Mouse (Mus musculus): Measurements from ENCODE around the gene Rassf5. TPM values are rescaled to one million over a fixed set of nuclear protein-coding genes. Genes with fewer than 3 reads are reported as not detected.

Rassf5 gene
- polyA plus RNA-seq, 1 experiment from 2014 or later, result 6.5 TPM

GRCm38 (mm10) chr1:131278606-131279455 is 33.8 kb upstream of the Rassf5 start:
- Histone ChIP-seq H3K4me3 (peak overlapping the region; percentile 40), H3K9me3 (no peaks in the 10 kb centered on the region), H3K36me3 (no peaks in the 10 kb centered on the region), H3K4me2 (peak overlapping the region; percentile 49), H3K9ac (peak overlapping the region; percentile 22), H3K27me3 (no peaks in the 10 kb centered on the region), H3K4me1 (peaks cover 26% of the 10 kb centered on the region), H3K27ac (no peak overlapping the region)
- ATAC-seq (ENCODE audit: borderline replicate concordance, extremely low read depth, low FRiP score, low TSS enrichment), result no peak
- WGBS, result 22% methylated on average over 8 of the region's 8 CpGs

GRCm38 (mm10) chr1:131276831-131277230 is 31.8 kb upstream of the Rassf5 start:
- Histone ChIP-seq H3K9ac (no peak overlapping the region), H3K36me3 (no peaks in the 10 kb centered on the region)
- ATAC-seq (ENCODE audit: borderline replicate concordance, extremely low read depth, low FRiP score, low TSS enrichment), result no peak

GRCm38 (mm10) chr1:131275577-131275976 is 30.5 kb upstream of the Rassf5 start:
- Histone ChIP-seq H3K4me2 (no peak overlapping the region), H3K9me3 (no peaks in the 10 kb centered on the region), H3K27me3 (no peaks in the 10 kb centered on the region), H3K9ac (no peak overlapping the region), H3K4me1 (peaks cover 26% of the 10 kb centered on the region), H3K36me3 (no peaks in the 10 kb centered on the region), H3K27ac (no peak overlapping the region), H3K4me3 (no peak overlapping the region)
- no peak for ATAC-seq (ENCODE audit: borderline replicate concordance, extremely low read depth, low FRiP score, low TSS enrichment)
- WGBS, result 69% methylated on average over 14 of the region's 14 CpGs

More at GRCm38 (mm10) chr1:131276831-131277230, 31.8 kb upstream of the Rassf5 start:
- Histone ChIP-seq H3K9me3 (no peaks in the 10 kb centered on the region), H3K27ac (no peak overlapping the region), H3K27me3 (no peaks in the 10 kb centered on the region), H3K4me2 (no peak overlapping the region), H3K4me3 (no peak overlapping the region), H3K4me1 (peaks cover 26% of the 10 kb centered on the region)

GRCm38 (mm10) chr1:131274725-131275539 is 29.9 kb upstream of the Rassf5 start:
- Histone ChIP-seq H3K4me3 (no peak overlapping the region), H3K4me2 (peak overlapping the region; percentile 23; the same call in 1 of the 2 replicates), H3K27me3 (no peaks in the 10 kb centered on the region), H3K4me1 (peaks cover 21% of the 10 kb centered on the region), H3K9me3 (no peaks in the 10 kb centered on the region), H3K36me3 (no peaks in the 10 kb centered on the region), H3K27ac (no peak overlapping the region), H3K9ac (no peak overlapping the region)
- 29% methylated on average over 22 of the region's 22 CpGs for WGBS
- no peak for ATAC-seq (ENCODE audit: borderline replicate concordance, extremely low read depth, low FRiP score, low TSS enrichment)

GRCm38 (mm10) chr1:131269797-131270578 is 24.9 kb upstream of the Rassf5 start:
- no peak; the same call in 1 of the 2 replicates for ATAC-seq (ENCODE audit: borderline replicate concordance, extremely low read depth, low FRiP score, low TSS enrichment)
- Histone ChIP-seq H3K4me2 (no peak overlapping the region), H3K27ac (no peak overlapping the region), H3K9me3 (no peaks in the 10 kb centered on the region), H3K27me3 (no peaks in the 10 kb centered on the region), H3K36me3 (no peaks in the 10 kb centered on the region), H3K4me1 (peaks cover 5% of the 10 kb centered on the region; the same call in 1 of the 2 replicates), H3K4me3 (no peak overlapping the region), H3K9ac (no peak overlapping the region)
- 30% methylated on average over 22 of the region's 22 CpGs for WGBS

GRCm38 (mm10) chr1:131268776-131269175 is 23.7 kb upstream of the Rassf5 start:
- no peak overlapping the region for H3K27ac ChIP-seq
- no peaks in the 10 kb centered on the region for H3K36me3 ChIP-seq
- WGBS, result 73% methylated on average over 10 of the region's 10 CpGs
- H3K27me3 ChIP-seq, result no peaks in the 10 kb centered on the region
- no peak for ATAC-seq (ENCODE audit: borderline replicate concordance, extremely low read depth, low FRiP score, low TSS enrichment)
- 0 out of 2 replicates have a peak, but pooled peaks cover 2% of the 10 kb centered on the region for H3K4me1 ChIP-seq
- no peaks in the 10 kb centered on the region for H3K9me3 ChIP-seq
- no peak overlapping the region for H3K4me3 ChIP-seq
- H3K4me2 ChIP-seq, result no peak overlapping the region
- H3K9ac ChIP-seq, result no peak overlapping the region

- Histone ChIP-seq H3K9me3 (no peaks in the 10 kb centered on the region), H3K27me3 (peaks cover 6% of the 10 kb centered on the region; the same call in 1 of the 2 replicates), H3K4me2 (no peak overlapping the region), H3K36me3 (no peaks in the 10 kb centered on the region), H3K9ac (no peak overlapping the region), H3K27ac (no peak overlapping the region), H3K4me1 (0 out of 2 replicates have a peak, but pooled peaks cover 3% of the 10 kb centered on the region), H3K4me3 (no peak overlapping the region)
- no peak for ATAC-seq (ENCODE audit: borderline replicate concordance, extremely low read depth, low FRiP score, low TSS enrichment)
- 56% methylated on average over 12 of the region's 12 CpGs for WGBS
These were observed 18.8 kb upstream of the Rassf5 start for GRCm38 (mm10) chr1:131263905-131264304.

GRCm38 (mm10) chr1:131260309-131260656 is 15.2 kb upstream of the Rassf5 start:
- 0 out of 2 replicates have a peak, but pooled peaks cover 3% of the 10 kb centered on the region for H3K4me1 ChIP-seq
- H3K36me3 ChIP-seq, result no peaks in the 10 kb centered on the region
- H3K27ac ChIP-seq, result no peak overlapping the region
- H3K4me3 ChIP-seq, result no peak overlapping the region
- ATAC-seq (ENCODE audit: borderline replicate concordance, extremely low read depth, low FRiP score, low TSS enrichment), result no peak
- no peak overlapping the region for H3K9ac ChIP-seq
- peaks cover 6% of the 10 kb centered on the region; the same call in 1 of the 2 replicates for H3K27me3 ChIP-seq
- no peaks in the 10 kb centered on the region for H3K9me3 ChIP-seq
- WGBS, result 26% methylated on average over 10 of the region's 10 CpGs
- H3K4me2 ChIP-seq, result no peak overlapping the region

GRCm38 (mm10) chr1:131259632-131260308 is 14.7 kb upstream of the Rassf5 start:
- no peak overlapping the region for H3K9ac ChIP-seq
- no peaks in the 10 kb centered on the region for H3K9me3 ChIP-seq
- ATAC-seq (ENCODE audit: borderline replicate concordance, extremely low read depth, low FRiP score, low TSS enrichment), result no peak
- H3K4me3 ChIP-seq, result no peak overlapping the region
- 0 out of 2 replicates have a peak, but pooled peaks cover 3% of the 10 kb centered on the region for H3K4me1 ChIP-seq
- 68% methylated on average over 10 of the region's 10 CpGs for WGBS
- H3K27ac ChIP-seq, result no peak overlapping the region
- H3K36me3 ChIP-seq, result no peaks in the 10 kb centered on the region
- peaks cover 6% of the 10 kb centered on the region; the same call in 1 of the 2 replicates for H3K27me3 ChIP-seq
- no peak overlapping the region for H3K4me2 ChIP-seq

GRCm38 (mm10) chr1:131257288-131257687 is 12.2 kb upstream of the Rassf5 start:
- ATAC-seq (ENCODE audit: borderline replicate concordance, extremely low read depth, low FRiP score, low TSS enrichment), result no peak
- no peaks in the 10 kb centered on the region for H3K9me3 ChIP-seq
- H3K27ac ChIP-seq, result no peak overlapping the region
- peaks cover 4% of the 10 kb centered on the region; the same call in 1 of the 2 replicates for H3K4me1 ChIP-seq
- no peak overlapping the region for H3K4me3 ChIP-seq
- H3K4me2 ChIP-seq, result no peak overlapping the region
- WGBS, result 71% methylated on average over 6 of the region's 6 CpGs
- H3K9ac ChIP-seq, result no peak overlapping the region
- peaks cover 6% of the 10 kb centered on the region; the same call in 1 of the 2 replicates for H3K27me3 ChIP-seq
- no peaks in the 10 kb centered on the region for H3K36me3 ChIP-seq

All from lung, embryonic 15.5 days (tissue).